Mouse (Mus musculus): ENCODE data around the gene Sfi1. TPM values are rescaled to one million over a fixed set of nuclear protein-coding genes. Genes with fewer than 3 reads are reported as not detected.
A peak's percentile ranks its signal among the peaks of the same experiment; 100 is the strongest.
"Not testable (repeated sequence)": the region's sequence is repeated elsewhere in the genome, so short reads cannot be mapped to it uniquely, and the experiment has no call there.

The Sfi1 gene
- polyA plus RNA-seq, 1 experiment from 2014 or later: 9.9 TPM

DNA sequence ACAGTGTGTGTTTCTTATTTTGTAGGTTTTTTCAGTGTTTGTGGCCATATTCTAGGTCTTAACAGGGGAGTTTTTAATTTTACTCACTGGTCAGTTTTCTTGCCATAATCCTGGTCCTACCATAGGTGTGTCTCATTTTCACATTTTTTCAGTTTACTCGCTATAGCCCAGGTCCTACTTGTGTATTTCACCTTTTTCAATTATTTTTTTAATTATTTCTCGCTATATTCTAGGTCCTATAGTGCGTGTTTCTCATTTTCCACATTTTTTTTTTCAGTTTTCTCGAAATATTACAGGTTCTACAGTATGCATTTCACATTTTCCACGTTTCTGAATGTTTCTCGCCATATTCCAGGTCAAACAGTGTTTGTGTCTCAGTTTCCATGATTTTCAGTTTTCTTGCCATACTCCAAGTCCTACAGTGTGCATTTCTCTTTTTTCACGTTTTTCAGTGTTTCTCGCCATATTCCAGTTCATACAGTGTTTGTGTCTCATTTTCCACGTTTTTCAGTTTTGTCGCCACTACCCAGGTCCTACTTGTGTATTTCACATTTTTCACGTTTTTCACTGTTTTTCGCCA lies 93.1 kb downstream of the Sfi1 start:
- not testable (repeated sequence) for DNase-seq (ENCODE audit: low spot score)
- 0 out of 2 replicates have a peak, but pooled peaks have one; percentile 30 for ATAC-seq (ENCODE audit: low read depth)
- 80% methylated on average over 12 of the region's 12 CpGs for WGBS

More for the DNA sequence above, 93.1 kb downstream of the Sfi1 start:
- not testable (repeated sequence) for H3K27ac ChIP-seq (replicated peaks; ENCODE audit: low read depth, low read length); H3K9ac ChIP-seq (ENCODE audit: low read depth, low read length); H3K36me3 ChIP-seq (ENCODE audit: control insufficient read depth, insufficient read depth, low read length); H3K4me2 ChIP-seq (ENCODE audit: low read depth, low read length); H3K4me3 ChIP-seq (ENCODE audit: low read depth, low read length); H3K27me3 ChIP-seq (replicated peaks; ENCODE audit: control insufficient read depth, insufficient read depth, low read length); H3K4me1 ChIP-seq (ENCODE audit: control insufficient read depth, insufficient read depth, low read length)
- peaks cover 45% of the 10 kb centered on the region for H3K9me3 ChIP-seq (ENCODE audit: control insufficient read depth, low read length)

Other genes starting within 250 kb of the Sfi1 start
- 38.8 and 44.6 TPM in 2 replicates for gene Eif4enif1, start 8.9 kb upstream of the Sfi1 start, polyA plus RNA-seq (2014; fragmentation: Nextera tagmentation; extraction: Ambion mirVana)
- gene Drg1, start 73.0 kb upstream of the Sfi1 start, polyA plus RNA-seq (2014; fragmentation: Nextera tagmentation; extraction: Ambion mirVana): 177 and 190 TPM in 2 replicates
- 35.3 and 41.0 TPM in 2 replicates for gene Patz1, start 95.4 kb upstream of the Sfi1 start, polyA plus RNA-seq (2014; fragmentation: Nextera tagmentation; extraction: Ambion mirVana)
- 14.4 and 16.2 TPM in 2 replicates for gene Pik3ip1, start 136.9 kb upstream of the Sfi1 start, polyA plus RNA-seq (2014; fragmentation: Nextera tagmentation; extraction: Ambion mirVana)
- gene Limk2, start 215.7 kb upstream of the Sfi1 start, polyA plus RNA-seq (2014; fragmentation: Nextera tagmentation; extraction: Ambion mirVana): 63.8 and 74.8 TPM in 2 replicates